Mouse (Mus musculus) adrenal gland, adult (tissue): ENCODE measurements at regions not wholly inside any gene's neighbourhood (a gene's known extent, or its start where the extent isn't known, plus 50 kb on each side); places are given as distances from the start of the nearest gene placed in this dataset.

ENCODE experiments used
- DNase-seq, 2 experiments: peaks; one replicate each; pipeline ENCODE4 v3.0.0; 2022 to 2023; ENCODE audit warnings: low spot score in 1 of 2; ENCODE audit not compliant: inconsistent age in 2 of 2

- peak; percentile 78 to 92 for DNase-seq
These were observed 66.0 kb downstream of the Nr2f2 start for GRCm38 (mm10) chr7:70300516-70300915.

DNA sequence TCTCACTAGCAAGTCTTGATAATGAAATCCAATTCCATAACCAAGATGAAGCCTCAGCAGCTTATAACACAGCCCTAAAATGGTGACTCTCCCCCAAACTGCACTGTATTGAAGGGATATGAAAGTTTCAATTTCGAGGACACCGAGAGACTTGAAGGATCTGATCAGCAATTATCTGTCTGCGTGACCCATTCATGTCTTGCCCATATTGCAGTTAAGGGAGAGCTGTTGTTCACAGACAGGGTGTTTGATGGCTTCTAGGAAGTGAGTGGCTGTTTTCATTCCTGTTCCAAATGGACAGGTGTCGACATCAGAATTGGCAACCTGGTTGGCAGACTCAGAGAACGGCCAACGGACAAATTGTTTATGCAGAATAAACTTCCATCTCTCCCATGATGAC is 75.1 kb downstream of the Nr2f2 start:
- DNase-seq, result no peak

- DNase-seq, result no peak
These were observed 75.7 kb downstream of the Nr2f2 start for GRCm38 (mm10) chr7:70290733-70291320.

DNA sequence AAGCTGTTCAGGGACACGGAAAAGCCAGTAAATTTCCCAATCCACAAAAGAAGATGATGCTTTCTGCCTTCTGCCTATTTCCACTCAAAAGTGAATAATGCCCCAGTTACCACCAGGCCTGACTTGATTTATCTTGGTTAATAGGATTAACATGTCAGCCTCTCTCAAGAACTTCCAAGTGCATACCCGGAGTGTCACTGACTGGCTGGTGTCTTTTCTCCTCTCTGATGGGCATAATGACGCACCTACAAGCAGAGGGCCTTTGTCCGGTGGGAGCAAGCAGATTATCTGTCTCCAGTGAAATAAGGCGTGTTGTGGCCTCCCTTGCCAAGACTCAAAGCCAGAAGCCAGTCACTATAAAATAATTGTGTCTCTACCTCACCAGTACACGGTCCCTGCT is 76.3 kb downstream of the Nr2f2 start:
- no peak for DNase-seq

DNA sequence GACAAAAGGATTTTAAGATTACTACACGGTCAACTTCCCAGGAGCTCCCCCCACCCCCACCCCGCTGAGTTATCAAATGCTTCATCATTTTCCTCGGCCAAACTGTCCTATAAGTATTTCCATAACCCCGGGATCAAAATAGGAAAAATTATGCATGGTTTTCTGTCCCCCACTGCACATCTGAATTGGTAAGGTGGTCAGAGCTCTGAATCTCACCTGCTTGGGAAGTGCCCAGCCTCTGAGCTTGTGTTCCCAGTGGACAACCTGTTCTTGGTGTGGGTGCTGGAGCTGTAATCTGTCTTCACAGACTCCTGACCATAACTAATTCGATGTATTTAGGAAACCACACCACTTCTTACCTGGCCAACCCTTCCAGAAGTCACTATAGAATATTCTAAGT is 77.9 kb downstream of the Nr2f2 start:
- DNase-seq, result no peak

GRCm38 (mm10) chr7:70287891-70288421 is 78.6 kb downstream of the Nr2f2 start:
- peak; percentile 27 to 69 for DNase-seq

GRCm38 (mm10) chr7:70286836-70287355 is 79.6 kb downstream of the Nr2f2 start:
- DNase-seq, result no peak

DNA sequence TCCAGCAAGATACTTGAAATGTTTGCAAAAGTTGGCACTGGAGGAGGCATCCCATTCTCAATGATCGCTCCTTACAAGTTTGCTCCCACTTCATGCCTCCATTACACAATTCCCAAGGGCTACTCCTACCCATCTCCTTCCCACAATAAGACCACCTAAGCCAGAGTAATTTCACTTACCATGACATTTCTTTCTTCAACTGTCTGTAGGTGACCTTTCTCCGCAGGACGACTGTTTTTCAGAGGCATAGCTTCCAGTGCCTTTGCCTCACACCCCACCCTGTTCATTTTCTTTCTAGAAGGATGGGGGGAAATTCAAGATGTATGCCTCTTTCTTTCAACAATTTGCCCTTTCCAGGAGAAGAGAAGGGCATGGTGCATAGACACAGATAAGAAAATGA is 81.2 kb downstream of the Nr2f2 start:
- DNase-seq, result peak in 1 of 2 experiments; percentile 52

DNA sequence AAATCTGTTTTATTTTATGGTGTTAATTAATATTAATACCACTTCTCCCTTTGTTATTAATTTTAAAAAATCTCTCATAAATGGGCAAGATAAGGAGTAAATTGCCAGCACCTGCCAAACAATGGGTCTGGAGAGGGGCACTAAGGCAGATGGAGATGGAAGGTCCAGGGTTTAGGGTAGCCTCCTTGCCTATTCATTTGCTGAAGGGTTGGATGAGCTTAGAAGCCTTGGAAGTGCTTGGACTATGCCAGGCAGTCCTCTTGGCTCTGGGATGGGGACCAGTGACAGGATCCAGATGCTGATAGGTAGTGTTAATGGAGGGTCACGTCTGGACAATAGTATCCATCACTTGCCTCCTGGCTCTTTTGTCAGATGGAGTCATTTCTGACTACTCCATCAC is 82.7 kb downstream of the Nr2f2 start:
- no peak for DNase-seq

GRCm38 (mm10) chr7:70283166-70283565 is 83.4 kb downstream of the Nr2f2 start:
- DNase-seq, result no peak

- DNase-seq, result no peak
These were observed 84.5 kb downstream of the Nr2f2 start for GRCm38 (mm10) chr7:70281891-70282515.

DNA sequence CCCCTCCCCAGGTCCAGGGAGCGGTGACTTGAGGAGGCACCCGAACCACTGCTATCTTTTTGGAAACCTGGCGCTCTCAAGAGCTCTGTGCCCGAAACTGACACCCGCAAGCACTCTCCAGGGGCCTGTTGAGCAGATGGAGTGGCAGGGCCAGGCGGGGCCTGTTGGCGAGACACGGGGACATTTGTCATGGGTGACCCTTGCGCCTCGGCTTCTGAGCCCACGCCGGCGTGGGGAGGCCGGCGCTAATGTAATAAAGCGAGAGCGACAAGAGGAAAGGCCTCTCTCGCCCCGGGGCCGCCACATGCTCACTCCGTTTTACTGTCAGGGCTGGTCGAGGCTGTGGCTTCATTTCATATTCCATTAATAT is 85.2 kb downstream of the Nr2f2 start:
- DNase-seq, result peak in 1 of 2 experiments; percentile 22

- peak; percentile 36 to 58 for DNase-seq
These were observed 85.7 kb downstream of the Nr2f2 start for GRCm38 (mm10) chr7:70280643-70281380.

DNA sequence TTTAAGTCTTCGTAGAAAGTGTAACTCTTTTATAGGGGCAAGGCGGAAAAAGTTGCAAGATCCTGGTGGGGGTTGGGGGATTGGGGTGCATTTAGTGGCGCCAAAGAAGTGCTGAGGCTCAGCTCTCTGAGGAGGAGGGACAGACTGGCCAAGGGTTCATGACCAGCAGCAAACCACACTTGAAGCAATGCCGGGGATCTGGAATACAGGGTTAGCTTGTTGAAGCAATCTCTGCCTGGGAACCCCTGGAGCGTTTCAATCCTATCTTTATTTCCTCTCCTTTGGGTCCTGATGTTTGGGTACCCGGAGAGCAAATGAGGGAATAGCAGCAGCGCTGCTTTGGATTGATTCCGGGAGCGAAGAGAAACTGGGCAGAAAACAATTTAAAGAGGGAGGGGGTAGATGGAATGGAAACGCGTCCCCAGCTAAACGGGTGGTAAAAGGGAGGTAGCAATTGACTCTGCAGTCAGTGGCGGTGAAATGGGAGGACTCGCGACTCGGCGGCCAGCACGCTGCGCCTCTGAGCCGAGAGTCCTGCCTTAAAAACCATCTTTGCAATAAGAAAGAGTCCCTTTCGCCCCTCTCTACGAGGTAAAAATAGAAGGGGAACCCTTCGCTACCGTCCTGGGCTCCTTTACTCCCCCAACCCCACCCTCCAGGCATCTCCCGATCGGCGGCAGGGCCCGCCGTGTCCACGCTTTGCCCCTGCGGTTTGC is 86.5 kb downstream of the Nr2f2 start:
- DNase-seq, result peak; percentile 19 to 80

DNA sequence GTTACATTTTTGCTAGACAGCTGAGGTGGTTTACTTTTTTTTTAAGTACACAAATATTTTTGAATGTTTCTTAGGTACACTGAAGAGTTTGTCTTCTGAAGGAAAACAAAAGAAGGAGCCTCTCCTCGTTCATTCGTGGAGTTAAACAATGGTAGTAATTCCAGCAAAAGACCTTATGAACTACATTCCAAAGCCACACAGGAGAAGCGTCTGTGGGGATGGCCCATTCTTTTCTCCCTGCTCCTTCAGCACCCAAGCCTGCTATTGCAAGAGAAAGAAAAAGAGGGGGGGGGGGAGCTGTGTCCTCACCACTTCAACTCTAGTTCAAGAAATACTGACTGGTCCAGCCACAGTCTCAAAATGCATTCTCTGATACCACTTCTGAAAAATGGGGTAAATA is 87.4 kb downstream of the Nr2f2 start:
- DNase-seq, result no peak

DNA sequence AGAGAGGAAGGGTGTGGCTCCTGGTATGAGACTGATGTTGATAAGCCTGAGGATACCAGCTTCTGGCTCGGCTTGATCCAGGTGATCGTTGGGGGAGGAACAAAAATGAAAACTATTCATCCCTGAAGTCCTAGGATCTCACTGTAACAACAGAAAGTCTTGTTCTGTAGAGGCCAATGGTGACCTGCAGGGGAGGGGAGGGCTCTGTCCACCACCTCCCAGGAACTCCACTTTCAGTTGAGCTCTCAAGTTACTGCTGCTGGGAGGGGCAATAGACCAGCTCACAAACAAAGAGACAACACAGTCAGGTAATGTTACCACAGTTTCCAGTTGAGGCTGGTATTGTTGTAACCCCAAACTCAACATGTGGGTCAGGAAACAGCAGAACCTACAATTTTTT is 90.5 kb downstream of the Nr2f2 start:
- DNase-seq, result no peak

GRCm38 (mm10) chr7:70274312-70274711 is 92.2 kb downstream of the Nr2f2 start:
- no peak for DNase-seq

- peak; percentile 88 to 90 for DNase-seq
These were observed 99.5 kb downstream of the Nr2f2 start for GRCm38 (mm10) chr7:70267075-70267474.

GRCm38 (mm10) chr7:70256806-70257205 is 109.7 kb downstream of the Nr2f2 start:
- DNase-seq, result no peak

- no peak for DNase-seq
These were observed 111.5 kb downstream of the Nr2f2 start for GRCm38 (mm10) chr7:70255072-70255471.

DNA sequence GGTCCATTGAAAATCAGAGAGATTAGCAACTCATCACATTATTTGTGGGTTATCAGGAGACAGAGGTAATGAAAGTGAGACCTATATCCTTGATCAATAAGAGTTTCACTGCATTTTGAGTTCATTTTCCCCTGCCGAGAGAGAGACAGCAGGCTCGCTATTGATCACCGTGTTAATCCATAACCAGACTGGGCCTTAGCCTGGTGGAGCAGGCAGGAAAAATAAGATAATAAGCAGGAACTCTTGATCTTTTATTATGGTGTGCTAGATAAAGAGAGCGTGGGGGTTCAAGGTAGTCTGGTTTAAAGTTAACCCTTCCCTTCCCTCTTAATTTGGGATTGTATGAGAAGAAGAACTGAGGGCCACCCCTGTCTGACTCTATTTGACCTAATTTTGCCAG is 113.3 kb downstream of the Nr2f2 start:
- no peak for DNase-seq
